Mouse (Mus musculus) limb, embryonic 10.5 days (tissue): ENCODE results near the gene Pnpla2. TPM values are rescaled to one million over a fixed set of nuclear protein-coding genes. Genes with fewer than 3 reads are reported as not detected.

ENCODE experiments used
- DNase-seq: peaks from one replicate; pipeline ENCODE4 v3.0.0-alpha.2; 2017; ENCODE audit warnings: low spot score
- H3K27ac ChIP-seq: fragments of 300-500 bp; sonication (generic); 2 replicates; pipeline ENCODE4 v1.5.1; 2016; ENCODE audit warnings: mild to moderate bottlenecking
- H3K27me3 ChIP-seq: fragments of 300-500 bp; sonication (generic); 2 replicates; pipeline ENCODE4 v1.6.1; 2016; ENCODE audit warnings: low read depth, mild to moderate bottlenecking; ENCODE audit not compliant: poor library complexity, severe bottlenecking
- H3K36me3 ChIP-seq: fragments of 300-500 bp; sonication (generic); 2 replicates; pipeline ENCODE4 v1.6.1; 2016; ENCODE audit warnings: mild to moderate bottlenecking, moderate library complexity
- H3K4me1 ChIP-seq: fragments of 300-500 bp; sonication (generic); 2 replicates; pipeline ENCODE4 v1.6.1; 2016
- H3K4me3 ChIP-seq: fragments of 300-500 bp; sonication (generic); 2 replicates; pipeline ENCODE4 v1.5.1; 2016; ENCODE audit warnings: mild to moderate bottlenecking, moderate library complexity
- H3K9me3 ChIP-seq: fragments of 300-500 bp; sonication (generic); replicated peaks from 2 replicates; pipeline ENCODE4 v1.6.1; 2016; ENCODE audit warnings: mild to moderate bottlenecking
- WGBS: fragments of 180-500 bp; shearing (Covaris S2); methylation state at CpG from one replicate; pipeline ENCODE4 v1.1.7; 2016; 5-methylcytosine and 5-hydroxymethylcytosine counted together
- polyA plus RNA-seq: library from polyadenylated mRNA; unstranded; fragments of >200 nt; fragmentation: Nextera tagmentation; extraction: Ambion mirVana; gene quantifications from 2 replicates; pipeline ENCODE4 v1.2.1, GENCODE M21; 2016

Pnpla2 gene
- polyA plus RNA-seq, 1 experiment from 2014 or later: 11.6 TPM

- WGBS: 81% methylated on average over 2 of the region's 2 CpGs
Observed at GRCm38 (mm10) chr7:141491151-141491550, 36.2 kb downstream of the Pnpla2 start.

GRCm38 (mm10) chr7:141492738-141493137 is 37.7 kb downstream of the Pnpla2 start:
- Histone ChIP-seq H3K36me3 (peaks cover 32% of the 10 kb centered on the region), H3K27ac (no peak overlapping the region)
- WGBS: 93% methylated on average over 5 of the region's 5 CpGs

More at GRCm38 (mm10) chr7:141491151-141491550, 36.2 kb downstream of the Pnpla2 start:
- no peak for DNase-seq
- H3K36me3 ChIP-seq: peaks cover 29% of the 10 kb centered on the region
- no peaks in the 10 kb centered on the region for H3K9me3 ChIP-seq
- H3K27ac ChIP-seq: no peak overlapping the region
- no peak overlapping the region for H3K4me3 ChIP-seq
- no peaks in the 10 kb centered on the region for H3K4me1 ChIP-seq
- no peaks in the 10 kb centered on the region for H3K27me3 ChIP-seq

GRCm38 (mm10) chr7:141493729-141494128 is 38.7 kb downstream of the Pnpla2 start:
- no peaks in the 10 kb centered on the region for H3K9me3 ChIP-seq
- no peak overlapping the region for H3K4me3 ChIP-seq
- 87% methylated on average over 1 of the region's 1 CpGs for WGBS
- H3K36me3 ChIP-seq: peaks cover 32% of the 10 kb centered on the region
- H3K4me1 ChIP-seq: no peaks in the 10 kb centered on the region
- no peak overlapping the region for H3K27ac ChIP-seq
- no peak for DNase-seq
- H3K27me3 ChIP-seq: no peaks in the 10 kb centered on the region

More at GRCm38 (mm10) chr7:141492738-141493137, 37.7 kb downstream of the Pnpla2 start:
- no peaks in the 10 kb centered on the region for H3K4me1 ChIP-seq
- no peaks in the 10 kb centered on the region for H3K9me3 ChIP-seq
- H3K4me3 ChIP-seq: no peak overlapping the region
- DNase-seq: no peak
- H3K27me3 ChIP-seq: no peaks in the 10 kb centered on the region

DNA sequence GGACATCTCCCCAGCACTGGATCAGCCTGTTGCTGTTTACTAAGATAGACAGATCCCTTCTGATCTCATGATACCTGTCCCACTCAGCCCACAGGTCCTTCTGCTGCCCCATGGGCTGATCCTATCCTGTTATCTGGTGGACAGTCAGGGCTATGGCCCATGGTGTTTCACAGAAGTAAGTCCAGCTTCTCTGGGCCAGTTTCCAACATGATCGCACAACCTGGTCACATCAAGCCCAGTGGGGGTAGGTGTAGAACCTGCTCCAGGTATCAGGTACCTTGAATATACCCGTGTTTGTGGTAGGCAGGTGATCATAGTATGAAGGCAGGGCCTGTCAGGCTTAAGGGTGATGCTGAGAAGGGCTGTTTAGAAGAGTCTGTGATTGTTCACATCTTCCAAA is 40.4 kb downstream of the Pnpla2 start:
- Histone ChIP-seq H3K27ac (no peak overlapping the region), H3K27me3 (no peaks in the 10 kb centered on the region), H3K36me3 (peaks cover 44% of the 10 kb centered on the region), H3K4me3 (no peak overlapping the region), H3K4me1 (no peaks in the 10 kb centered on the region), H3K9me3 (no peaks in the 10 kb centered on the region)
- no peak for DNase-seq
- 84% methylated on average over 2 of the region's 2 CpGs for WGBS

DNA sequence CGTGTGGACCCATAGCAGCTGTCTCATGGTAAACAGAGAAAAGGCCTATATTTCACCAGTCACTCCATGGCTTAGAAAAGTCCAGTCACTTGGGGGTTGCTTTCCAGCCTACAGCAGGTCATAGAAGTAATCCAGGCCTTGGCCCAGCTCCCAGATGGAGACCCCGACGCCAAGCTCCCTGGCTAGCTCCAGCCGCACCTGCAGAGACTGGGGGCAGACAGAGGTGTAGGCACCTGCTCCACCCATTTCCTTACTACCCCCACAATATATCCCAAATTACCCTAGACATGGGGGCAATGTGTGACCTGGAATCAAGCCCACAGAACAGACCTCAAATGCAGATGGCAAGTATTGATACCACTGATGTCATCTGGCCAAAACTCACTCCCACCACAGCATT is 40.9 kb downstream of the Pnpla2 start:
- 96% methylated on average over 4 of the region's 4 CpGs for WGBS
- no peak overlapping the region for H3K4me3 ChIP-seq
- no peaks in the 10 kb centered on the region for H3K4me1 ChIP-seq
- H3K27me3 ChIP-seq: no peaks in the 10 kb centered on the region
- peaks cover 44% of the 10 kb centered on the region for H3K36me3 ChIP-seq
- no peaks in the 10 kb centered on the region for H3K9me3 ChIP-seq
- H3K27ac ChIP-seq: no peak overlapping the region
- DNase-seq: no peak

GRCm38 (mm10) chr7:141497600-141497999 is 42.6 kb downstream of the Pnpla2 start:
- Histone ChIP-seq H3K4me1 (no peaks in the 10 kb centered on the region), H3K27ac (no peak overlapping the region), H3K4me3 (no peak overlapping the region), H3K27me3 (no peaks in the 10 kb centered on the region), H3K9me3 (no peaks in the 10 kb centered on the region), H3K36me3 (peaks cover 42% of the 10 kb centered on the region)
- WGBS: 95% methylated on average over 3 of the region's 3 CpGs
- DNase-seq: no peak

DNA sequence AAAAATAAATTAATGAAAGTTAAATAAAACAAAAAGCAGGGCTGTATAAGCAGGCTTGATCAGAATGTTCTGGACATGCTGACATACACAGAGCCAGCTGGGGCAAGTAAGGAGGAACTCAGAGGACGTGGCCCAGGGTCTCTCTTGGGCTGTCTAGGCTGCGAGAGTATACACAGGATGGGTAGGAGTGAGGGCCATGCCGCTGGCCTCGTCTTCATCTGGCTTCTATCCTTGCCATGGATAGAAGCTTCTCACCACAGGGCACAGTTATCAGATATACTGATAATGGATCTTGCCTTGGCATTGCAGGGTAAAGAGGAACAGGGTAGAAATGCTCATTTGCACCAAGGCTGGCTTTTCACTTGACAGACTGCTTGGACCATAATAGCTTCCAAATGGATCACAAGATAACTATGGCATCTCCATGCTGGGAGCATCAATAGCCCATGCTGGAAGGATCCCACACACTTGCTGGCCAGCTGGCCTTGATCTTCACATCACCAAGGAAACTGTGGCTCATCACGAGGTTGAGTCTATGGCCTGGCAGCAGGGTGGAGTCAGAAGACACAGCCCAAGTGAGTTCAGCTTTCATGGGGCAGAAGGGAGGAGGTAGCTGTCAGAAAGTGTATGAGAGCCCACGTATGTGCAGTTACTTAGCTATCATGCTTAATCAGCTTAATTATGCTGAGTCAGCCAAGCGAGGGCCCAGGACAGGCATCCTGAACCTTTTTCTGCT is 47.0 kb downstream of the Pnpla2 start:
- H3K4me1 ChIP-seq: no peaks in the 10 kb centered on the region
- H3K4me3 ChIP-seq: no peak overlapping the region
- no peaks in the 10 kb centered on the region for H3K9me3 ChIP-seq
- H3K27me3 ChIP-seq: no peaks in the 10 kb centered on the region
- H3K36me3 ChIP-seq: peaks cover 20% of the 10 kb centered on the region
- H3K27ac ChIP-seq: no peak overlapping the region
- DNase-seq: no peak
- WGBS: 93% methylated on average over 7 of the region's 7 CpGs

DNA sequence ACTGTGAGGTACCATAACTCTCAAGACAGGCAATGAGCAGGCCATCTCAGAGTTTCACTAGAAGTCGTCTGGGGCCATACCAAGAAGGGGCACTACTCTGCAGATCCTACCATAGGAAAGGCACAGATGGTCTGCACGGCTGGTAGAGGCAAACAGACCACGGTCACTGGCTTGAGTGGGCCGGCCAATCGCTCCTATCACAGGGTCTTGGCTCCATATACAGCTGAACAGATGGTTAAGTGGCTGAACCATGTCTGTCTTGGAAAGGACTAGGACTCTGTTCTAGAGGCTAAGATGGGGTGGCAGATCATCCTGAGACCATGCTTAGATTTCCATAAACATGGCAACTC is 47.5 kb downstream of the Pnpla2 start:
- no peak overlapping the region for H3K4me3 ChIP-seq
- no peaks in the 10 kb centered on the region for H3K9me3 ChIP-seq
- no peaks in the 10 kb centered on the region for H3K27me3 ChIP-seq
- DNase-seq: no peak
- H3K36me3 ChIP-seq: peaks cover 20% of the 10 kb centered on the region
- H3K27ac ChIP-seq: no peak overlapping the region
- WGBS: 94% methylated on average over 5 of the region's 5 CpGs
- H3K4me1 ChIP-seq: no peaks in the 10 kb centered on the region

DNA sequence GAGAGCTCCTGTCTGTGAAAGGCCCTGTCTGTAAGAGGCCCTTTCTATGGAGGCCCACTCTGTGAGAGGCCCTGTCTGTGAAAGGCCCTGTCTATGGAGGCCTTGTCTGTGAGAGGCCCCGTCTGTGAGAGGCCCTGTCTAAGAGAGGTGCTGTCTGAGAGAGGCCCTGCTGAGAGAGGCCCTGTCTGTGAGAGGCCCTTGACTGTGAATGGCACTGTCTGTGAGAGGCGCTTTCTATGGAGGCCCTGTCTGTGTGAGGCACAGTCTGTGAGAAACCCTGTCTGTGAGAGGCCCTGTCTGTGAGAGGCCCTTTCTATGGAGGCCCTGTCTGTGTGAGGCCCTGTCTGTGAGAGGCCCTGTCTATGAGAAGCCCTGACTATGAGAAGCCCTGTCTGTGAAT is 51.3 kb downstream of the Pnpla2 start:
- H3K4me1 ChIP-seq: no peaks in the 10 kb centered on the region
- no peak for DNase-seq
- no peaks in the 10 kb centered on the region for H3K9me3 ChIP-seq
- 91% methylated on average over 2 of the region's 2 CpGs for WGBS
- H3K4me3 ChIP-seq: no peak overlapping the region
- H3K27ac ChIP-seq: peak overlapping the region; percentile 69
- no peaks in the 10 kb centered on the region for H3K27me3 ChIP-seq
- peaks cover 13% of the 10 kb centered on the region for H3K36me3 ChIP-seq

DNA sequence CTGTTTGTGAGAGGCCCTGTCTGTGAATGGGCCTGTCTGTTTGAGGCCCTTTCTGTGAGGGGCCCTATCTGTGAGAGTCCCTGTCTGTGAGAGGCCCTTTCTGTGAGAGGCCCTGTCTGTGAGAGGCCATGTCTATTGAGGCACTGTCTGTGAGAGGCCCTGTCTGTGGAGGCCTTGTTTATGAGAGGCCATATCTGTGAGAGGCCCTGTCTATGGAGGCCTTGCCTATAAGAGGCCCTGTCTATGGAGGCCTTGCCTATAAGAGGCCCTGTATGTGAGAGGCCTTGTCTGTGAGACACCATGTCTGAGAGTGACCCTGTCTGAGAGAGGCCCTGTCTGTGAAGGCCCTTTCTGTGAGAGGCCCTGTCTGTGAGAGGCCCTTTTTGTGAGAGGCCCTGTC is 53.2 kb downstream of the Pnpla2 start:
- Histone ChIP-seq H3K9me3 (no peaks in the 10 kb centered on the region), H3K4me3 (no peak overlapping the region), H3K27me3 (no peaks in the 10 kb centered on the region), H3K36me3 (peaks cover 6% of the 10 kb centered on the region; the same call in 1 of the 2 replicates), H3K4me1 (no peaks in the 10 kb centered on the region), H3K27ac (peak overlapping the region; percentile 46)
- DNase-seq: no peak

- Histone ChIP-seq H3K4me1 (no peaks in the 10 kb centered on the region), H3K9me3 (no peaks in the 10 kb centered on the region), H3K27ac (no peak overlapping the region), H3K4me3 (no peak overlapping the region), H3K36me3 (peaks cover 20% of the 10 kb centered on the region), H3K27me3 (no peaks in the 10 kb centered on the region)
- DNase-seq: no peak
- 91% methylated on average over 5 of the region's 5 CpGs for WGBS
Observed at GRCm38 (mm10) chr7:141510196-141510595, 55.2 kb downstream of the Pnpla2 start.
